Mouse (Mus musculus): ENCODE measurements around the gene Dazl. TPM values are rescaled to one million over a fixed set of nuclear protein-coding genes. Genes with fewer than 3 reads are reported as not detected.

Dazl gene
- polyA plus RNA-seq, 1 experiment from 2014 or later: 0.58 TPM

DNA sequence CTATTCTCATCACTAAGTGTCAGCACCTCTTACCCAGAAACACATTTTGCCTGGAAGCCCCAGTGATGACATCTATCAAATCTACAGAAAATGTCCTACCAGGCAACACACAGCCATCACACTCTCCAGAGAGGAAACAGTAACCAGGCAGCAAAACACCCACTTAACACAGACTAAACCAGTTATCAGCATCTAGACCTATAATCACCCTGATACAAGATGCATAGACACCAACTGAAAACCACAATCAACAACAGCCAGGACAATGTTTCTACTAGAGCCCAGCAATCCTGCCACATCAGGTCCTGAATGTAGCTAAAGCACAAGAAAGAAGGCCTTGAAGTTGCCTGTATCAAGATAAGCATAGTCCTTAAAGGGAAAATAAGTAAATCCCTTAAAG is 25.4 kb upstream of the Dazl start:
- no peak overlapping the region for H3K27ac ChIP-seq (ENCODE audit: low read depth, low read length)
- H3K4me2 ChIP-seq (ENCODE audit: low read depth, low read length): no peak overlapping the region
- H3K27me3 ChIP-seq (ENCODE audit: control insufficient read depth, insufficient read depth, low read length): no peaks in the 10 kb centered on the region
- no peak overlapping the region for H3K9ac ChIP-seq (replicated peaks; ENCODE audit: low read depth, low read length)
- no peaks in the 10 kb centered on the region for H3K36me3 ChIP-seq (ENCODE audit: control insufficient read depth, insufficient read depth, low read length)
- no peaks in the 10 kb centered on the region for H3K4me1 ChIP-seq (ENCODE audit: control insufficient read depth, insufficient read depth, low read length)
- no peaks in the 10 kb centered on the region for H3K9me3 ChIP-seq (ENCODE audit: control insufficient read depth, low read length)
- no peak overlapping the region for H3K4me3 ChIP-seq (ENCODE audit: low read depth, low read length)
- no peak for ATAC-seq (ENCODE audit: low read depth)

DNA sequence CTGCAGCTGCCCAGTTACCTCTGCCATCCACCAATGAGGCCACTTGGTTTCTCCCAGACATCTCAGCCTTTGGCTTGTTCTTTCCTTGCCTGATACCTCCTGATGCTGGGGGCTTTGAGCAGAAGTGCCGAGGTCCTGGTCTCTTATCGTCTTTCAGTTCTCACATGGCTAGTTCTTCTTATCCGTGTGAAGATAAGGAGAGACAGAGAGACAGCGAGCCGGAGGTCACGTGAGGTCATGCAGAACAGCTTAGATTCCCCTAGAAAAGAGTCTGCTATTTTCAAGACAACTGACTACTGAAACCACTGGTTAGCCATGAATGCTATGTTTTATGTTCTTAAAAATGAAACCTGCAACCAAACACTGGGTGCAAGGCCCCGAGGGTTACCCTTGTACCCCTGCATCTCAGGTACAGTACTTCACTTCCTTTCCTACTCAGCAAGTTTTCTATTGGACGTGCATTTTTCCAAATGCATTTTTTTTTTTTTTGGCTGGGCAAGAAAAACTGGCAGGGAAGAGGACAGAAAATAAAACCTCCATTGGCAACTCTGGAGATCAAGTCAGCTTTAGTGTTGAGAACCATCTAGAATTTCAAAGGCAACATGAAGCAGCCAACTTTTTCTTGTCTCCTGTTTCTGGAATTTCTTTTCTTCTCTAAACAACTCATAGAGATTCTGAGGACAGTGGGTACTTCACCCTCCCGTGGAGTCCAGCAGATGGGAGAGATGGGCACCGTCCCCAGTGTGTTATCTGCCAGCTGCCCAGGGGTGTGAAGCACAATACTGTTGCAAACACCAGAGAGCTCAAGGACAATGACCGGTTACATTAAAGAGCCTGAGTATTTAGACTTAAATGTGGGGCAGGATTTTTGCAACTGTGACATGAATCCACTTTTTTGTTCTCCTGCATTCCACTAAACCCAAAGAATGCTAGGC is 23.0 kb upstream of the Dazl start:
- H3K27me3 ChIP-seq (ENCODE audit: control insufficient read depth, insufficient read depth, low read length): no peaks in the 10 kb centered on the region
- H3K27ac ChIP-seq (ENCODE audit: low read depth, low read length): no peak overlapping the region
- H3K4me2 ChIP-seq (ENCODE audit: low read depth, low read length): no peak overlapping the region
- ATAC-seq (ENCODE audit: low read depth): no peak
- no peaks in the 10 kb centered on the region for H3K9me3 ChIP-seq (ENCODE audit: control insufficient read depth, low read length)
- H3K4me1 ChIP-seq (ENCODE audit: control insufficient read depth, insufficient read depth, low read length): no peaks in the 10 kb centered on the region
- no peaks in the 10 kb centered on the region for H3K36me3 ChIP-seq (ENCODE audit: control insufficient read depth, insufficient read depth, low read length)
- H3K9ac ChIP-seq (replicated peaks; ENCODE audit: low read depth, low read length): no peak overlapping the region
- no peak overlapping the region for H3K4me3 ChIP-seq (ENCODE audit: low read depth, low read length)
- WGBS: 82% methylated on average over 11 of the region's 11 CpGs

DNA sequence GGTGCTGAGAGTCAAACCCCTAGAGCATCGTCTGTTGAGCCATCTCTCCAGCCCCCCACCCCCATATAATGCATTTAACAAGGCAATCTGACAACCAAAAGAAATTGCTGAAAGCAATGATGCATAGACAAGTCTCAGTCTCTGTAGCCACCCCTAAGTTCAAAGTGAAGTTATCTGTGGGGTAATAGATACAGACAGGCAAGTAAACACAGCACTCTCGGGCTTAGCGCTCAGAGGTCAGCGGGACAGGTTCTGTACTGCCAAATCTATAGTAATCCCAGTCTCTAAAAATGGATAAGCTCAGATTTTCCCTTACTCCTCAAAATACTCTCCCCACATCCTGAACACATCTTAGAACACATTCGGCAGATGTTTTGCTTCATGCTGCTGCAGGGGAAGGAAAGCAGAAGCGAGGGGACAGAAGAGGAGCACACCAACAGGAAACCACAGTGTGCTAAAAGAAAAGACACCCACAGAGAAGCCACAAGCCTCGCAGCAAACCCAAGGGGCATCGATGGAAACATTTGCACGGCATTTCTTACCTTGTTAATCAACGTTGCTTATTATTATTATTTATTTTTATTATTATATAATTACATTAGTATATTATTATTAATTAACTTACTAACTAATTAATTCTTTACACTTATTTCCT is 16.8 kb upstream of the Dazl start:
- no peak overlapping the region for H3K4me2 ChIP-seq (ENCODE audit: low read depth, low read length)
- H3K9ac ChIP-seq (replicated peaks; ENCODE audit: low read depth, low read length): no peak overlapping the region
- H3K9me3 ChIP-seq (ENCODE audit: control insufficient read depth, low read length): no peaks in the 10 kb centered on the region
- H3K36me3 ChIP-seq (ENCODE audit: control insufficient read depth, insufficient read depth, low read length): no peaks in the 10 kb centered on the region
- no peaks in the 10 kb centered on the region for H3K27me3 ChIP-seq (ENCODE audit: control insufficient read depth, insufficient read depth, low read length)
- H3K4me3 ChIP-seq (ENCODE audit: low read depth, low read length): no peak overlapping the region
- 74% methylated on average over 10 of the region's 10 CpGs for WGBS
- no peak for ATAC-seq (ENCODE audit: low read depth)
- no peaks in the 10 kb centered on the region for H3K4me1 ChIP-seq (ENCODE audit: control insufficient read depth, insufficient read depth, low read length)
- no peak overlapping the region for H3K27ac ChIP-seq (ENCODE audit: low read depth, low read length)

DNA sequence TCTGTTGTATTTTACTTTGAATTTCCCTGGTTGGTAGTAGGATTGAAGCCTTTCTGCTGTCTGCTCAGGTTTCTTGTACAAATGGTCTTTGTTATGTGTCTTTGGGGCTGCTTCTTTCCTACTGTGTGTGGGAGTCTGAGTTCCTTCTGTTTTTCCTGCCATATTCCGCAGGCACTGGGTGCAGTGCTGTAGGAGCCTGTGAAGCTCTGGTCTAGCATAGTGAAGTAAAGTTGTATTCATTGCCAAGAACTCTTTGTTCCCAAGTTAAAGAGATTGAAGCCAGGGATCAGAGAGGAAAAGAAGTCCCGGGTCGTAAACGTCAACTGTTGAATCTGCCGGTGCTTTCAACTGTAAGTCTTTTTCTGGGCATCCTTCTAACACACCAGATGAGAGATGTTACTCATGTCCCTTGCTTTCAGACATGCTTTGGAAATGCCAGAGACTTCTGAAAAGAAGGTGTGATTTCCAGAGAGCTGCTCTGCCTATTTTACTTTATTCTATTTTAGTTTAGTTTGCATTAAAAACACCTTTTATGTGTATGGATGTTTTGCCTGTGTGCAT is 16.2 kb upstream of the Dazl start:
- no peak overlapping the region for H3K4me2 ChIP-seq (ENCODE audit: low read depth, low read length)
- no peaks in the 10 kb centered on the region for H3K36me3 ChIP-seq (ENCODE audit: control insufficient read depth, insufficient read depth, low read length)
- WGBS: 46% methylated on average over 5 of the region's 5 CpGs
- ATAC-seq (ENCODE audit: low read depth): no peak
- no peaks in the 10 kb centered on the region for H3K9me3 ChIP-seq (ENCODE audit: control insufficient read depth, low read length)
- no peaks in the 10 kb centered on the region for H3K4me1 ChIP-seq (ENCODE audit: control insufficient read depth, insufficient read depth, low read length)
- no peak overlapping the region for H3K9ac ChIP-seq (replicated peaks; ENCODE audit: low read depth, low read length)
- no peaks in the 10 kb centered on the region for H3K27me3 ChIP-seq (ENCODE audit: control insufficient read depth, insufficient read depth, low read length)
- no peak overlapping the region for H3K27ac ChIP-seq (ENCODE audit: low read depth, low read length)
- H3K4me3 ChIP-seq (ENCODE audit: low read depth, low read length): no peak overlapping the region

DNA sequence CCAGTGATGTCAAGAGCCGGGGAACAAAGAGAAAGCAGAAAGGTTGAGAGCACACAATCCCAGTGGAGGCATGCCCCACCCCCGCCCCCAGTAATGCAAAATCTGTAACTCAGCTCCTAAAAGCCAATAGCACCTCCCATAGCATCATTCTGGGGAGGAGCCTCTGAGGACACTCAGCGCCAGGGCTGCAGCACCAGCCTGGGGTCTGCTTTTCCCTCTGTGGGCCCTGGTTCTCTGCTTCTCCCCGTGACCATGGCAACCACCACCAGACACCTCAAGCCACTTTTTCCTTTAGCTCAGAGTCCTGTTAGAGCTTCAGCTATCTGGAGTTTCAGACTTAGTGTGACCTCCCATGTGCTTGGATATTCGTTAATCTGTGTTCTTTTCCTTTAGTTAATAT is 15.4 kb upstream of the Dazl start:
- no peaks in the 10 kb centered on the region for H3K9me3 ChIP-seq (ENCODE audit: control insufficient read depth, low read length)
- H3K4me2 ChIP-seq (ENCODE audit: low read depth, low read length): no peak overlapping the region
- H3K36me3 ChIP-seq (ENCODE audit: control insufficient read depth, insufficient read depth, low read length): no peaks in the 10 kb centered on the region
- no peak overlapping the region for H3K4me3 ChIP-seq (ENCODE audit: low read depth, low read length)
- 65% methylated on average over 5 of the region's 5 CpGs for WGBS
- H3K4me1 ChIP-seq (ENCODE audit: control insufficient read depth, insufficient read depth, low read length): no peaks in the 10 kb centered on the region
- ATAC-seq (ENCODE audit: low read depth): no peak
- H3K9ac ChIP-seq (replicated peaks; ENCODE audit: low read depth, low read length): no peak overlapping the region
- H3K27ac ChIP-seq (ENCODE audit: low read depth, low read length): no peak overlapping the region
- H3K27me3 ChIP-seq (ENCODE audit: control insufficient read depth, insufficient read depth, low read length): no peaks in the 10 kb centered on the region

DNA sequence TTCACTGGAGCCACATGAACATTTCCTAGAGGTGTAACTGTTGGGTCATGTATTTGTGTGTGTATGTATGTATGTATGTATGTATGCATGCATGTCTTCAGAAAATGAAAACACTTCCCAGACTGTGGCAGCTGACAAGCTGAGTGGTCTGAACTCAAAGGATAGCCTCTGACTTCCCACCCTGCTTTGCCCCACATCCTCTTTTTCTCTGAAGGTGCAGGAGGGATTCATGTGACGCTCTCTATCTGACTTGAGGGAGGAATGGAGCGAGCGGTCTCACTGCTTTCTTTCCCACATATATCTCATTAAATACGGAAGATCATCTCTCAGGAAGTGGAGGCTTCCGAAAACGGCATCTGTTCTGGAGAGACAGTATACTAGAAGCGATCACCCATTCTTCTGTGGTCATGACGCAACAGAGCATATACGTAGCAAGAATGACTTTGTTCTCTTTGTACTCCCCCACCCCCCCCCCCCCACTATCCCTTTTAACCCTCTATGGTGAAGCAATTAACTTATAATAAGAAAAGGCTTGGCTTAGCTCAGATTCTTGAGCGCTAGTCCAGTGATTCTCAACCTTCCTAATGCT is 14.7 kb upstream of the Dazl start:
- no peaks in the 10 kb centered on the region for H3K36me3 ChIP-seq (ENCODE audit: control insufficient read depth, insufficient read depth, low read length)
- 91% methylated on average over 10 of the region's 10 CpGs for WGBS
- H3K27me3 ChIP-seq (ENCODE audit: control insufficient read depth, insufficient read depth, low read length): no peaks in the 10 kb centered on the region
- H3K4me3 ChIP-seq (ENCODE audit: low read depth, low read length): no peak overlapping the region
- H3K4me2 ChIP-seq (ENCODE audit: low read depth, low read length): no peak overlapping the region
- H3K9me3 ChIP-seq (ENCODE audit: control insufficient read depth, low read length): no peaks in the 10 kb centered on the region
- no peaks in the 10 kb centered on the region for H3K4me1 ChIP-seq (ENCODE audit: control insufficient read depth, insufficient read depth, low read length)
- no peak overlapping the region for H3K9ac ChIP-seq (replicated peaks; ENCODE audit: low read depth, low read length)
- no peak for ATAC-seq (ENCODE audit: low read depth)
- no peak overlapping the region for H3K27ac ChIP-seq (ENCODE audit: low read depth, low read length)

DNA sequence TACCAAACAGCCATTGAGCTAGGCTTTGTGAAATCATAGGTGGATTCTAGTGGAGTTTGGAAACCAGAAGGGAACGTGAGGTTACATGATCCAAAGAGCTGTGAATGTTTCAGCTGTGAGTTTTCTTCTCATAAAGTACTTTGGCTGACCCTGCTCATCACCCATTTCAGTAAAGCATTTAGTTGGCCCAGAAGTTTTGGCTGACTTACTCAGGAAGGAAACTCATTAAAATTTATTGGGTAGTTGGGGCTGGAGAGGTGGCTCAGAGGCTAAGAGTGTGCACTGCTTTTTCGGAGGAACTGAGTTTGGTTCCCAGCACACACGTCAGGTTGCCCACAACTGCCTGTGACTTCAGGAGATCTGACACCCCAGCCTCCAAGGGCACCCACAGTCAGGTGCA is 9.4 kb upstream of the Dazl start:
- no peak overlapping the region for H3K4me2 ChIP-seq (ENCODE audit: low read depth, low read length)
- H3K4me3 ChIP-seq (ENCODE audit: low read depth, low read length): no peak overlapping the region
- no peak overlapping the region for H3K9ac ChIP-seq (replicated peaks; ENCODE audit: low read depth, low read length)
- ATAC-seq (ENCODE audit: low read depth): no peak
- WGBS: 85% methylated on average over 3 of the region's 3 CpGs
- H3K27ac ChIP-seq (ENCODE audit: low read depth, low read length): no peak overlapping the region
- H3K36me3 ChIP-seq (ENCODE audit: control insufficient read depth, insufficient read depth, low read length): no peaks in the 10 kb centered on the region
- H3K9me3 ChIP-seq (ENCODE audit: control insufficient read depth, low read length): no peaks in the 10 kb centered on the region
- no peaks in the 10 kb centered on the region for H3K4me1 ChIP-seq (ENCODE audit: control insufficient read depth, insufficient read depth, low read length)
- H3K27me3 ChIP-seq (ENCODE audit: control insufficient read depth, insufficient read depth, low read length): no peaks in the 10 kb centered on the region

DNA sequence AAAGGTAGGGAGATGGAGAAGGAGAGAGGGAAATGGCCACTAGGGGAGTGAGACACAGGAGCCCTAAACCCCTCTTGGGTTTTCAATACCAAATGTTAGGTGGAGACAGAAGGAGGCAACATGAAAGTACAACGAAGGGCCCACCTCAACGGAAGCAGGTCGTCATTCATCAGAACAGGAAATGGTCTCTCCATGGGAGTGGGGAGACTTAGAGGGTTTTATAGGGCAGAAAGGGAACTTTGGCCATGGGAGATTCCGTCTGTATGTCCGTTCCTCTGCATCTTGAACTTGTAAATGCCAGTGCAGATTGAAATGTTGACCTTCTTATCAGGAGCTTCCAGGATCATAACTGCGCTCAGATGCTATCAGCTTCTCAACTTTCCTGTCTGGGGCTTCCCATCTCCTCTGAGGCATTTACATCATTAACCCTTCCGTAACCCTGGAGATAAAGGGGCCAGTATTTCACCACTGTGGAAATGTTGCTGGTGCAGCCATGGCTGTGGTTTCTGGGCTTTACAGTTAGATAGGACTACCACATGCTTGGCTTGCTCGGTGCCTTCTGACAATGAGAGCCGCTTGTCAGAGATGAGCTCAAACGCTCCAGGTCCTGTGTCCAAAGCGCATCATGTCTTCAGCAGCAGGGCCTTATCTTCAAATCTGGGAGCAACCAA is 6.9 kb upstream of the Dazl start:
- no peak overlapping the region for H3K27ac ChIP-seq (ENCODE audit: low read depth, low read length)
- H3K4me3 ChIP-seq (ENCODE audit: low read depth, low read length): no peak overlapping the region
- no peaks in the 10 kb centered on the region for H3K27me3 ChIP-seq (ENCODE audit: control insufficient read depth, insufficient read depth, low read length)
- no peak for ATAC-seq (ENCODE audit: low read depth)
- no peak overlapping the region for H3K9ac ChIP-seq (replicated peaks; ENCODE audit: low read depth, low read length)
- no peaks in the 10 kb centered on the region for H3K36me3 ChIP-seq (ENCODE audit: control insufficient read depth, insufficient read depth, low read length)
- WGBS: 88% methylated on average over 11 of the region's 11 CpGs
- no peaks in the 10 kb centered on the region for H3K4me1 ChIP-seq (ENCODE audit: control insufficient read depth, insufficient read depth, low read length)
- no peak overlapping the region for H3K4me2 ChIP-seq (ENCODE audit: low read depth, low read length)
- no peaks in the 10 kb centered on the region for H3K9me3 ChIP-seq (ENCODE audit: control insufficient read depth, low read length)

Data from neural tube, embryonic 14.5 days (tissue).